Mouse (Mus musculus) cerebellum, adult 11-12 months (tissue): Measurements from ENCODE around the gene Eid2b.

Experiments used
- DNase-seq: peaks from one replicate; pipeline ENCODE4 v3.0.0; 2022

The Eid2b gene

DNA sequence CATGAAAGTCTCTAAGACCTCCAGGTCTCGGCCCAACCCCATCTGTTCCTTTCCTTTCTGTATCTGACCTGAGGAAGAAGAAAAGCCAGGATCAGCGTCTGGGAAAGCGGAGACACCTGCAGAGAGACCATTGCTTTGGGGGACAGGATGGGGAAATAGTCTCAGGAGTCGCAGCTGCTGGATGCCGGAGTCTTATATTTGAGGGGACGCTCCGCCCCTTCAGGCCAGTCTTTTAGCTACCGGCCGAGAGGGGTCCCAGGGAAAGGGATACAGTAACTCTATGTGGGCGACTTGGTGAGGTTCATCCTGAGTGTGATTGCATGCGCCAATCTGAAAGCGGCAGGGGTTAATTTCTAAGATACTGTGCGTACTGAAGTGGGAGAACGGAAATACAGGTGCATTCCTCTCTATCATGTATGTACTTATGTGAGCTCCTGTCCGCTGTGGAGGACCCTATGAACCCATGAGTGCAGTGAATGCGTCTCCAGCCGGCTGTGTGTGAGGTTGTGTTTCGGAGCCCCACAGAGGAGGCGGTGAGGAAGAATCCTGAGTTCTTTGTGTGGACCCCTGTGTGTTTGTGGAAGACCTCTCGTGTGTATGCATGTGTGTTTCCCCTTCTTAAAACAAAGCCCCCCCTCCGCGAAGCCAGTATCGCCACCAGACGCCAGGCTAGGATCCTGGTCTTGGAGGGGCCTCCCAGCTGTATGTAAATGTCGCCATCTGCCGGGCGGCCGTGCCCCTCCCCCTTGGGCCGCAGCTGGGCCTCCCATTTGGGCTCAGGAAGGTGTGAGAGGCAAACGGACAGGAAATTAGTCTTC, 24.3 kb downstream of the Eid2b start, which contains the start of gene Dll3:
TSS of gene Dll3 (minus strand) at position 623 of the 818 bp plus-strand sequence.
- no peak for DNase-seq

DNA sequence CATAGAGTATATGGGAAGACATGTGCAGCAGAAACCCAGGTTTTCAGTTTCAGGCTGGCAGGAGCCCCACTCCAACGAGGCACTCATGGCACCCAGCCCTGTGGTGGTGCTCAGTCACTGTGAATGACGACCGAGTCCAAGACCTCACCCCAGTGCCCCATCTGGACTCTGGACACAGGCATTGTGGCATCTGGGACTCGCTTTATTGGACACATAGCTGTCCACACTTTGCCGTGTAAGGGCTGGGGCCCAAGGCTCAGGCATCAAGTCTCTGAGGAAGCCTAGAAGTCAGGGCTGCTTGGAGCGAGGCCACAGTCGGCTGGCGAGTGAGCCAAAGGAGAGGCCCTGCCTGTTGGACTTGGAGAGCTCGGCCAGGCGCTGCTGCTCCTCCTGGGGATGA, 28.1 kb downstream of the Eid2b start:
- no peak for DNase-seq

DNA sequence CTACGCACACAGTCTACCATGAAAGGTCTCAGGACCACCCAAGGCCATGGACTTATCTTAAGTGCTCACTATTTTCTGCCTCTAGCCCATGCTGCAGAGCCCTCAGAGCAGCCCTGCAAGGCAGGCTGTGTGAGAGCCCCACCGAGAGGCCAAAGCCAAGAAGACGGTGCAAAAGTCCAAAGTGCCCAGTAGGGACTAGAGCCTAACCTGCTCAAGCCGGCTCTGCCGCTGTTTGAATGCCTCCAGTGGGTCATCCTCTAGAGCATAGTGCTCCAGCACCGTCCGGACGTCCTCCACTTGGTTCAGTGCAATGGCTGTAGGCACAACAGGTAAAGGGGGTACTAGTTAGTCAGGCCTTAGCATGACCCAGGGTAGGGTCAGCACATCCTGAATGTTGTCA, 28.7 kb downstream of the Eid2b start:
- no peak for DNase-seq

DNA sequence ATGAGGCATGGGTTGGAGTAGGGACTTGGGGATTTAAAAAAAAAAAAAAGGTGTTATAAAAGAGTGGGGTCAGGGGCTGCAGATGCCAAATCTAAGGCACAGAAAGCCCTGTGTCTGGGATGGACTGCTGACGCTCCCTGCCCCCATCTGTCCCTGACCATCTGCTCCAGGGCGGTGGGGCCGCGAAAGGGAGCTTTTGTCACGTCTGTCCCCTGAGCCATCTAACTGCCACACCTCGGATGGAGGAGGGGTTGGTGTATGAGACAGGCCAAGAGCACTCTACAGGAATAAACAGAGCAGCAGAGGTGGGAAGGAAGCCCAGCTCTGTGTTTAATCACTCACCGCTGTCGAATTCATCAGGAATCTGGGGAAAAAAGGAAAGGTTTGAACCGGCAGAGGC, 32.2 kb downstream of the Eid2b start:
- DNase-seq: no peak

DNA sequence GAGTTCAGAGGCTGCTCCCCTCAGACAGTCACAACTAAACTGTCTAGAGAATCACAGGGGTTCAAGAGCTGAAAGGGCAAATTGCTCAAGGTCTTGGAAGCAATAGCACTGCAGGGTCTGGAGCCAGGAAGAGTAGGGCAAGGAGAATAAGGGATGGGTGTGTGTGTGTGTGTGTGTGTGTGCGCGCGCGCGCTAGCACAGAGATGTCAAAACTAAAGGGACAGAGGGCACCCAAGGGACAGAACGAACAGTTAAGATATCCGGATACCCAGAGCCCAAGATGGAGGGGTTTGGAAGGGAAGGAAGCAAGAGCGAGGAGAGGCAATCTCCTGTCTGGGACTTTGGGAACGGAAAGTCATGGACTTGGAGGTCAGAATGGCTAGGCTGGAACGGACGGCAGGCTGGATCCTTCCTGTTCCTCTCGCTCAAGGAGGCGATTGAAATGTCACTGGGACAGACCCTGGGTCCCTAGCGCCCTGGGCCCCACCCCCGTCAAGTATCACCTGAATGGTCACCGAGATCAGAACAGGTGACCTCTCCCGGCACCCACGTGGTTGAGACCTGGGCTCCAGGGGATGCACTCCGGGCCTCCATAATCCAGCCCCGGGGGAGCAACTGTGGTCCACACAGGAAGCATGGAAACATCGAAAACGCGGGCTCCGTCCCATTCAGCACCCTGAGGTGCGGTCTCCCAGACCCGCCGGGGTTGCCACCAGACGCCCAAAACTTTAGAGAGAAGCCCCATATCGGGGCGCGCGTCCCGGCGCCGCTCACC, 33.8 kb downstream of the Eid2b start:
- no peak for DNase-seq

DNA sequence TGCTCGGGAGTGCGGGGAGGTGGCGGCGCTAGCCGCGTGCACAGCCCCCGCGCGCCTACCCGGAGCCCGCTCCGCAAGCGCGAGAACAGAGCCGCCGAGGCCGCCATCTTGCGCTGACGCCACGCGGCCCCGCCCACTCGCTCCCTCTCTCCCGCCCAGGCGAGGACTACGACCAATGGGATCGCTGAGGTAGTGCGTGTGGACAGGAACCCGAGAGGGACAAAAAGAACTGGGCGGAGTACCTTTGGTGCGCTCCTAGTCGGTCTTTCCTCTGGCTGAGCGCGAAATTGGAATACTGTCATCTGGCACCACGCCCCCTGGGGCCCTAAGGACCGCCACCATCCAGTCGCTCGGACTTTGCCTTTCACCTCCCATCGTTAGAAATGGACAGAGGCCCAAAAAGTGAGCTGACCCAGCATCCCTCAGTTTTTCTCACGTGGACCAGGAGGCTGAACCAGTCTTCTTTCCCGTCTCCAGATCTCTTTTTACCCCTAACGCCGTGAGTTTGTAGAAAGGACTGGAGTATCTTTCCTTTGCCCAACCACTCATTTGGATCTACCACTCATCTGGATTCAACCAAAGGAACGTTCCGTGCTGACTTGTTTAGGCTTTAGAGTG, 34.5 kb downstream of the Eid2b start, which contains the start of gene Timm50:
TSS of gene Timm50 (minus strand) at position 147 of the 618 bp plus-strand sequence.
- DNase-seq: peak; percentile 97

DNA sequence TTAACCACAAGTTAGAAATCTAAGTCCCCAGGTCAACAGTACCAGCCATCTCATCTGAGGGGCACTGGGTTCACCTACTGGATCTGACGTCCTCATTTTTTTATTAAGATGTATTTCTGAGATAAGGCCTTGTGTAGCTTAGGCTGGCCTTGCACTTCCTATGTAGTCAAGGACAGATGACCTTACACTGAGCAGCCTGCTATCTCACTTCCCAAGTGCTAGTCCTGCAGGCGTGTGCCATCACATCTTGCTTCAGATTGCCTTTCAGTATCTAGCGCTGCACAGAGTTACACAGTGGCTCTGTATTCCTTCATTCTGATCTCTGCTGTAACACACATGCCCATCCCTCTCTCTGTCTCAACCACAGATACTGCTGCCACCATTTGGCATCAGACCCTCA, 40.5 kb downstream of the Eid2b start:
- DNase-seq: no peak

DNA sequence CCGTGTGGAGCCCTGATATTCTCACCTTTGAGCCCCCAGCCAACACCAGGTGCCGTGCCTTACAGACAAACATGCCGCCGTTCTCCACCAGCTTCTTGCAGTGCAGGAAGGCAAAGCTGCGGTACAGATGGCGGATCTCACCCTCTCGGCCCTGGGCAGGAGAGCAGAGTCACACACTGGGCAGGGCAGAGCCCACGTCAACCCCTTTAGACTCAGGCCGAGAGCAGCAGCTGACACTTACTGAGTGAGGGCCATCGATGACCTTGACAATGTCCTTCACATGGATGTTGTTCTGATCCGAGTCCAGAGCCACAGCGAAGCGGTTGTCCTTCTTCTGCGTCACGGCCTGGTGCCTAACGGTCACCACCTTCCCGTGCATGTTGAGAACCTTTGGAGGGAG, 41.2 kb downstream of the Eid2b start:
- DNase-seq: no peak

DNA sequence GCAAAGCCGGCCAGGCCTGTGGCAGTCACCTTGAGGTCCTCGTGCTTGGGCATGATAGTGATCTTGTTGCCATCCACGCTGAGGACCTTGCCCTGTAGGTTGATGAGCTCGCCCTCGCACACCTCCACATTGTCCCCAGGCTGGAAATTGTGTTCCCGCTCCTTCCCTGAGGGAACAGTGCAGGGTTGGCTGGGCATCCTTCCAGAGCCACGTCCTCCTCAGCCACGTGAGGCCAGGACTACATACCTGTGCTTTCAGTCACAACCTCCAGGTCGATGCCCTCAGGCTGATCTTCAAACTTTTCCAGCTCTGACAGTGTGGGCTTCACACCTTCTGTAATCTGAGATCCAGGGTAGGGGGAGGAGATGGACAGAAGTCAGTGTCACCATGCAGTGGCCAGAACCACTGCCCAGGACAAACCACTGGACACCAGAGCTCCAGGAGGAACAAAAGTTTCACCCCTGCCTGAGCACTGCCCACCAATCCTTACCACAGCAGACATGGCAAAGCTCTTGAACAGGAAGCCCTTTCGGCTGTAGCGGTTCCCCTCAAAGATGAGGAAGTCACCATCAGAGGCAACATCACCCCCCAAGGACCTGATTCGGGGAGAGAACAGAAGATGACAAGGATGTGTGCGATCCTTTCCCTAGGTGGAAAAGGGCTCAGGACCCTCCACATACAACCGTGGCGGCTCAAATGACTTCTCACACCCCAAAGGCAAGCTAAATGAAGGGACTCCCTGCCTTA, 44.6 kb downstream of the Eid2b start:
- DNase-seq: no peak

DNA sequence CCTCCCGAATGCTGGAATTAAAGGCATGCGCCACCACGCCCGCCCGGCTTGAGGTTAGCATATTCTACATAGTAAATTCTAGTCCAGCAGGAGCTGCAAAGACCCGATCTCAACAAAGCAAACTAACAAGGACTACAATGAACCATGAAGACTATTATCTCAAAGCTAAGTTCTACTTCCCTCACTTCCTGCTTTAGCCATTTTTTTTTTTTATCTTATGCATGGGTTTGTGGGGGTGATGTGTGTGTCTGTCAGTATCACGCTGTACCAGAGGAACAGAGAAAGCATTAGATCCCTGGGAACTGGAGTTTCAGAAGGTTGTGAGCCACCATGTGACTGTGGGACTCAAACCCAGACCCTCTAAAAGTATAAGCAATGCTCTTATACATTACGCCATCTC, 47.8 kb downstream of the Eid2b start:
- DNase-seq: no peak

DNA sequence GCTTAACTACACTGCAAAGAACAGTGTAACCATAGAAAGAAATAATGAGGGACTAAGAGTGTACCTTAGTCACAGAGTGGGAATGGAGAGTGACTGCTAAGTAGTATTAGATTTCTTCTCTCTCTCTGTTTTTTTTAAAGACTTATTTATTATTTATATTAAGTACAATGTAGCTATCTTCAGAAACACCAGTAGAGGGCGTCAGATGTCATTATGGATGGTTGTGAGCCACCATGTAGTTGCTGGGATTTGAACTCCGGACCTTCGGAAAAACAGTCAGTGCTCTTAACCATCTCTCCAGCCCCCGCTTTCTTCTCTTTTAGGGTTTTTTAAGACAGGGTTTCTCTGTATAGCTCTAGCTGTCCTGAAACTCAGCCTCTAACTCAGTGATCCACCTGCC, 48.9 kb downstream of the Eid2b start:
- no peak for DNase-seq

DNA sequence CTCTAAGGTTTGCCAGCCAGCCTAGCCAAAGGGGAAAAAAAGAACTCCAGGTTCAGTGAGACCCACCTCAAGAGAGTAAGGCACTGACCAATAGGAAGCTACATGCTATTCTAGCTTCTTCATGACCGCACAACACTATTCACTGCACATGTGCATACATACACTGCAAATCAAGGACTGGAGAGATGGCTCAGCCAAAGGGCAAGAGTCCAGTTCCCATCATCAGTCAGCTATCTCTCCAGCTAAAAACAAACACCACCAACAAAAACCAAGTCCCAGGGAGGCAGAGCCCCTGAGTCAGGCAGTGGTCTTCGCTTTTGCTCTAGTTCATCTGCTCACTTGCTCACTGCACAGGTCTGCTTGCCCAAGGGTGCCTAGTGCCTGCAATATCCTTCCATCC, 50.7 kb downstream of the Eid2b start:
- no peak for DNase-seq
